Mouse (Mus musculus): Measurements from ENCODE around the gene Gm49320.

The Gm49320 gene

GRCm38 (mm10) chr8:4258233-4258632 is 19.6 kb downstream of the Gm49320 start:
- DNase-seq (ENCODE audit: inconsistent age in 2 of 2, low spot score in 1 of 2) = peak; percentile 79 to 90

GRCm38 (mm10) chr8:4258678-4259077 is 20.0 kb downstream of the Gm49320 start:
- DNase-seq (ENCODE audit: inconsistent age in 2 of 2, low spot score in 1 of 2) = peak in 1 of 2 experiments; percentile 59

- peak; percentile 97 to 98 for DNase-seq (ENCODE audit: inconsistent age in 2 of 2, low spot score in 1 of 2)
Measured at GRCm38 (mm10) chr8:4259125-4259804, 20.6 kb downstream of the Gm49320 start, which contains the start of gene Ctxn1. TSS of gene Ctxn1 (minus strand) at chr8:4259274.

GRCm38 (mm10) chr8:4259805-4260170 is 21.1 kb downstream of the Gm49320 start:
- no peak for DNase-seq (ENCODE audit: inconsistent age in 2 of 2, low spot score in 1 of 2)

GRCm38 (mm10) chr8:4263105-4263791 is 24.6 kb downstream of the Gm49320 start:
- no peak for DNase-seq (ENCODE audit: inconsistent age in 2 of 2, low spot score in 1 of 2)

GRCm38 (mm10) chr8:4265160-4265914 is 26.7 kb downstream of the Gm49320 start:
- DNase-seq (ENCODE audit: inconsistent age in 2 of 2, low spot score in 1 of 2) = no peak

GRCm38 (mm10) chr8:4267627-4268026 is 29.0 kb downstream of the Gm49320 start:
- DNase-seq (ENCODE audit: inconsistent age in 2 of 2, low spot score in 1 of 2) = peak; percentile 29 to 61

GRCm38 (mm10) chr8:4269609-4270008 is 30.9 kb downstream of the Gm49320 start:
- DNase-seq (ENCODE audit: inconsistent age in 2 of 2, low spot score in 1 of 2) = no peak

GRCm38 (mm10) chr8:4275275-4276110 is 36.8 kb downstream of the Gm49320 start, which contains the start of gene Timm44:
TSS of gene Timm44 (minus strand) at chr8:4275913.
- peak; percentile 96 to 97 for DNase-seq (ENCODE audit: inconsistent age in 2 of 2, low spot score in 1 of 2)

GRCm38 (mm10) chr8:4276111-4276465 is 37.4 kb downstream of the Gm49320 start:
- no peak for DNase-seq (ENCODE audit: inconsistent age in 2 of 2, low spot score in 1 of 2)

GRCm38 (mm10) chr8:4292738-4293137 is 54.1 kb downstream of the Gm49320 start:
- no peak for DNase-seq (ENCODE audit: inconsistent age in 2 of 2, low spot score in 1 of 2)

GRCm38 (mm10) chr8:4297822-4298221 is 59.2 kb downstream of the Gm49320 start:
- DNase-seq (ENCODE audit: inconsistent age in 2 of 2, low spot score in 1 of 2) = no peak

Measured in adrenal gland, adult (tissue).